Mouse (Mus musculus) ES-Bruce4 (cell line): Measurements from ENCODE around the gene 1500015O10Rik.

Source experiments
- CTCF ChIP-seq: IDR thresholded peaks from one replicate; pipeline ENCODE4 v1.8.1; 2011; ENCODE audit warnings: low read depth, low read length
- POLR2A ChIP-seq: IDR thresholded peaks from one replicate; pipeline ENCODE4 v1.8.1; 2011; ENCODE audit warnings: low read length; ENCODE audit not compliant: insufficient read depth

GRCm38 (mm10) chr1:43768385-43768990 lies 38.1 kb downstream of the 1500015O10Rik start:
- TF ChIP-seq CTCF = no peak
- no peak for TF ChIP-seq POLR2A
